Mouse (Mus musculus): ENCODE measurements around the gene Pgm5.

DNA sequence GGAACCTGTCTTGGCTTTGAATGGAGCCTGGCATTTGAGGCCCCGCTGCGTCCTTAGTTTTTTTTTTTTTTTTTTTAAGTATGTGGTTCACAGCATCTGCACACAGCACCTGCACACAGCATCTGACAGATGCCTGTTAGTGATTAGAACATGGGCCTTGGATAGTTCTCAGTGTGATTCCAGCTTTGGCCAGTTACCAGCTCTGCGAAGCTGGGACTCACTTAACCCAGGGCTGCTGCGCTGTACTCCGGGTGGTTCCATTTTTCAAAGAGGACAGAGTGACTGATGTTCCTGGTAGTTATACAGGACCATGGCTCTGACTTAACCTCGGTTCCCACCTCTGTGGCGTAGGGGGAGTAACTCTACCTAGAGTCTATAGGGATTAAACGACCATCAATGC, 211.2 kb downstream of the Pgm5 start:
- TF ChIP-seq CTCF (IDR thresholded peaks at IDR 0.05; ENCODE audit: control insufficient read depth, insufficient read depth, low read length) (no peak), POLR2A (IDR thresholded peaks at IDR 0.05; ENCODE audit: borderline replicate concordance, control insufficient read depth, low read depth, low read length) (no peak)
